Mouse (Mus musculus) urinary bladder, adult 2 months (tissue): ENCODE data around the gene Ppm1n. TPM values are rescaled to one million over a fixed set of nuclear protein-coding genes. Genes with fewer than 3 reads are reported as not detected.

Experiments used
- DNase-seq: peaks from one replicate; pipeline ENCODE4 v3.0.0; 2022; ENCODE audit warnings: low spot score
- polyA plus RNA-seq: library from polyadenylated mRNA; depleted of rRNA; stranded (reverse); fragments of >200 nt; gene quantifications from 2 replicates; pipeline ENCODE4 v1.2.3, GENCODE M21; 2012; rRNA removed

The Ppm1n gene
- polyA plus RNA-seq, result 0.04 and 0.29 TPM in 2 replicates

DNA sequence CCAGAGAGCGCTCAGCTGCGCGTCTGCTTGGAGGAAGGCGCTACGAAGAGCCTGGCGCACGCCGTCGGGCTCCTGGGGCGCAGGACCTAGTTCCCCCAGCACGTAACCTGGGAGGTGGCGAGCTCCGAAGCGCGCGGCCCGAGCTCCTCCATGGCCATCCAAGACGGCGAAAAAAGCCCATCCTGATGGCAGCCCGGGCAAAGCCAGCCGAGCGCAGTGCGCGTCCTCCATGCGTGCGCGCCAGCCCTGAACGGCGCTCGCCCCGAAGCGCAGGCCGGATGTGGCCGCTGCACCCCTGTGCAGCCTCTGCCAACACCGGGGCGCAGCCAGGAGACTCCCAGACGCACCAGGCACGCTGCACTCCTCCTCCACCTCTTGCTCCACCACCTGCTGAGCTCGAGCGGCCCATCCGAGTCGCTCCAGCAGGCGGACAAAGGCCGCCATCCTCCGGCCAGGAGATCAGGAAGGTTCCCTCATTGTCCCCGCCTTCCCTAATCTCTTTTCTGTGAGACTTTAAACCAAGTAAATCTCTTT, at the start of gene Ppm1n:
Gene Ppm1n, minus strand, starts transcription at position 484 of the 534 bp plus-strand sequence.
- DNase-seq, result no peak

DNA sequence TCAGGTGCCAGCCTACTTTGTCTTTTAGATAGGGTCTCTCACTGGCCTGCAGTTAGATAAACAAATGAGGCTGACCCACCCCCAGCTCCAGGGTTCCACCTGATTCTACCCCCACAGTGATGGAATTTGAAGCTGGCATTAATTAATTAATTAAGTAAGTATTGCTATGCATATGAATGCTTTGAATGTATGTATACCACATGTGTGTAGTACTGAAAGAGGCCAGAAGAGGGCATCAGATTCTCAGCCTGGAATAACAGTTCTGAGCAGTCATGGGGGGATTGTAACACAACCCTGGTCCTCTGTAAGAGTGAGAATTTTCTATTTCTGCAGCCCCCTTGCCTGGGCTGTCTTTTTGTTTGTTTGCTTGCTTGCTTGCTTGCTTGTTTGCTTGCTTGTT, 48.6 kb upstream of the Ppm1n start:
- no peak for DNase-seq

DNA sequence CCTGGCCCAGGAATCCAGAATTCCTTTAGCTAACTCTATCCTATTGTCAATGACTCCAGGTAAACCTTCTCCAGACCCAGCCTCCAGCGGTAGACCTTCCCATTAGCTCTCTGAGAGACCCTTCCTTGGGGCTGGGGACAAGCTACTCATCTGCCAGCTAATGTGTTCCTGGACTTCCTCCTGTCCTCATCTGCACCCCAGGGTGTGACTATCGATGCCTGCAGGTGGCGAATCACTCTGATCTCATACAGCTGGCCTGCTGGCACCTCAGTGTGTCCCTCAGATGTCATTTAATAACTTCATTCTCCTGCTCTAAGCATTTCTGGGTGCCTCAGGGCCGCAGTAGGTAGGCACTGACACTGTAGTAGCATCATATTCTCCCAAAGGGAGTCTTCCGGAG, 47.9 kb upstream of the Ppm1n start:
- DNase-seq, result no peak

DNA sequence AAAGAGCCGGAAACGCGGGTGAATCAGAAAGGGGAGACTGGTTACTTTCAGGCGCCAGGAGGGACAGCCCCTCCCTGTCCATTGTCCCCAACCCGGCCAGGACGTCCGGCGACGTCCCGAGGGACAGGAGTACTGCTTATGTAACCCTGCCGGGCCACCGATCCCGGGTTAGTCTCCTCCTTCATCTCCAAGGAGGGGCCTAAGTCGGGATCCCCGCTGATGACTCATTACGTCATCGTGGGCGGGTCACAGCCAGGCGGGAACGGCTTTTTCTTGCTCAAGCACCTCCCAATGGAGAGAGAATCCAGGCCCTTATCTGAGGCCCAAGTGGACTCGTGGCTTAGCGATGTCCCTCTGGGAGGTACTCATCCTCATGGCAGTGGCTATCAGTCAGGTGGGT, 47.3 kb upstream of the Ppm1n start:
- peak; percentile 67 for DNase-seq

DNA sequence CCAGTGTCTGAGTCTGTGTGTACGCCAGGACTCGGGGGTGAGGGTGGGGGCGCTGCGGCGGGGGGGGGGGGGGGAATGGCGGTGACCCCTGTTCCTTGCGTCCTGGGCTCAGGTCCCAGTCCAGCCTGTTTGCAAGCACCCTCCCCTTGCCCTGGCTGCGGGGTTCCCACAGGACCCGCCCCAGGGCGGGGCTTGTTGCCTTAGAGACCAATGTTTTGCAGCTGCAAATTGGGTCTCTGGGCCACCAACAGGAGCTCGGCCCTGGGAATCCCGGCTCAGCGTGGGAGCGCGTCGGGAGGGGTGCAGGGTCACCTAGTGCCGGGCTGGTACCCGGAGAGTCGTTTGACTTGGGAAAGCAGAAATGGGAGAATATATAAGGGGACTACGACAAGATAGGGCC, 46.5 kb upstream of the Ppm1n start:
- DNase-seq, result no peak

DNA sequence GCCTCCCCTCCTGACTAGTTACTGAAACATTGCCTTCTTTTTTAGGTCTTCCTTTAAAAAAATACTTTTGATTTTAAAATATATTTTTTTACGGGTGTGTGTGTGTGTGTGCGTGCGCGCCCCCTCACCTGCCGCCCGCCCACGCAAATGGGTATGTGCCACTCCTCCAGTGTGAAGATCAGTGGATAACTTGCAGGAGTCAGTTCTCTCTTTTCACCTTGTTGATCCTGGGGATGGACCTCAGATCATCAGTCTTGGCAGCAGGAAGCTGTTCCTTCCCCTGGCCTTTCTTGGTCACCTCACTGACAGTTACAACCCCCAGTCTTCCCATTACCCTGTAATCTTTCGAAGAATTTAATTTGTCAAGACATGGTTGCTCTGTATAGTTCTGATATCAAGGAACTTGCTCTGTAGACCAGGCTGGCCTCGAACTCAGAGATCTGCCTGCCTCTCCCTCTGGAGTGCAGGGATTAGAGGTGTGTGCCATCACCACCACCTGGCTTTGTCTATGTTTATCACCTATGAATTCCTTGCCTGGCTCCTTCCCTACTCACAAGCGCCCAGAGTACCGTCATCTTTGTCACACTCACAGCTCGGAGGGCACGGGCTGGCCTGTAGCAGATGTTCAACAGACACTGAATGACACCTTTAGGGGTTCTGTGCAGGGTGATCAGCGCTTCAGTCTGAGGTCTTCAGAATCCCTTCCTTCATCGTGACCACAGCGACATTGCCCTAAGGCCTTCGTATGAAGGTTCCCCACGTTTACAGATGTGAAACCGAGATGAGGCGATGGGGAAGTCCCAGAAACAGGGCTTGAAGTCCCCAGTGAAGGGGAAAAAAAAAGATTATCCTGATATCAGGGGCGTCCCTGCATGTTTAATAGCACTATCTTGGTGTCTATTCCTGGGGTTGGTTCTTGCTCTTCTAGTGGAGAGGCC, 45.7 kb upstream of the Ppm1n start:
- DNase-seq, result no peak

DNA sequence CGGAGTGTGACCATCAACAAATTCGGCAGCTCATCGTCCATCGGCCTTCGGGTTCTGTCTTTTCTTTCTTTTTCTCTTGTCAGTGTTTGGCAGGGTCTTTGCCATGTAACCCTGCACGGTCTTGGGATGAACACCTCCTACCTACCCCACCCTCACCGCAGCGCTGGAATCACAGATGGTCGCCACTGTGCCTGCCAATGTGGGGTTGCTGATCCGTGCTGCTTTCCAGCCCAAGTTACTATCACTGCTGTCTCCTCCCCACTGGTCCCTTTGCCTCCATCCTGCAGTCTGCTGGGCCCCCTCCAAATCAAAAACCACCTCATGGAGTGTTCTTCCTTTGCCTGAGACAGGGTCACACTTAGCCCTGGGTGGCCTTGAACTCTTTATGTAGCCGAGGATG, 44.4 kb upstream of the Ppm1n start:
- no peak for DNase-seq

DNA sequence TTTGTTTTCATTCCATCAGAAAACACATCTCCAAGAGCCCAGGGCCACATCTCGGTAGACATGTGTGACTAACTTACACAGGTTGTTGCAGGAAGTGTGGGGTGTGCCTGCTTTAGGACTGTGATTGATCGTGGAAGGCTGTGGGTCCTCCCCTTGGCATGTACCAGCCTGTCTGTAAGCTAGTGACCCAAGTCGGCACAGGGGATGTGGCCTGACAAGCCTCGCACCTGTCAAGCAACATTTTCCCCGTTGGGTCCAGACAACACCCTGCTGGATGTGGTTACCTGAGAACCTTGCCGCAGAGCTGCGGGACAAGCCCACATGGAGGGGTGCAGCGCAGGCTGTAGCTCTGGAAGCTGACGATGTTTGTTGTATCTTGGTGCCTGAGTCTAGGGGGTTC, 42.6 kb upstream of the Ppm1n start:
- no peak for DNase-seq

DNA sequence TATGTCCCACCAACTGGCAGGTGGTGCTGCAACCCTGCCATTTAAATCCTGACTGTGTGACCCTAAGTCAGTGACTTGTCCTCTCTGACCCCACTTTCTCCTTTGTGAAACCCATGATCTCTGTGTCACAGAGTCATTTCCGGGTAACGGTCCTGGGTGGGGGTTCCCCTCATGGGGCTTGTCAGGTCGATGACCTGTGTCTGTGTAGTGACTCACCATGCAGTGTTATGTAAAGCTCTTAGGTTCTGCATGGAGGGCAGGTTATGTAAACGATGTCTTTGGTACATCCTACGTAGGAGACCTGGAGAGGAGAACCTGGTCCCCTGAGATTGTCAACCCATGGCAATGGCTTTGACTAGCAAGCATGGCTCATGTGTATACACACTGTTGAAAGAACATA, 41.6 kb upstream of the Ppm1n start:
- no peak for DNase-seq

DNA sequence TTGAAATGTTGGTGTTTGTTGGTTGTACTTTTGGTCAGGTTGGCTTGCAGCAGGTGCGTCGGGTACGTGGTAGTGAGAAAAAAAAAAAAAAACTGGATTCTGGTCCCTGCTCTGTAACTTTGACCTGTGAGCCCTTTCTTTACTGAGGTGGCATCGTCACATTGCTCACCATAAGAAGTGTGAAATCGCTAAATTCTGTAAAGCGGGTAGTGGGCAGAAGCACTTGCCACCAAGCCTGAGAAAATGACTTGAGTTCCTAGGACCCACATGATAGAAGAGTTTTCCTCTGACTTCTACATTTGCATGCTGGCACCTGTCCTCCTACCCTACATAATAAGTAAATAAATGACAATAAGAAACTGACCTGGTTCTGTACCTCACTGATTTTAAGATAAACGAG, 40.8 kb upstream of the Ppm1n start:
- no peak for DNase-seq

DNA sequence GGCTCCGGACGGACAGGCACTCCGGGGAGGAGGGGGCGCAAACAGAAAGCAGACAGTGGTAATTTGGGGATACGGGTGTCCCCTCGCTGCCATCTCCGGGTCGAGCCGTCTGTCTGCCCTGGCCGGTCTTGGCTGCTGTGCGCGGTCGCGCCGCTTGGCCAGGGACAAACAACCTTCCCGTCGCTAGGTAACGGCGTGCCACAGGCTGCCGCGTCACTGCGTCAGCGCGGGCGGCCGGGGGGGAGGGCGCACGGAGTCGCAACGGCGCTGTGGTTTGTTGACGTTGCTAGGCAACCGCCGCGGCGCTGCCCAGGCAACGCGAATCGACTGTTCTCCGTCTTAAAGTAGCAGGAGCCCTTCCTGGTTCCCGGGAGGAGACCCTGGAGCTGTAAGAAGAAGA, 40.0 kb upstream of the Ppm1n start:
- DNase-seq, result peak; percentile 84

DNA sequence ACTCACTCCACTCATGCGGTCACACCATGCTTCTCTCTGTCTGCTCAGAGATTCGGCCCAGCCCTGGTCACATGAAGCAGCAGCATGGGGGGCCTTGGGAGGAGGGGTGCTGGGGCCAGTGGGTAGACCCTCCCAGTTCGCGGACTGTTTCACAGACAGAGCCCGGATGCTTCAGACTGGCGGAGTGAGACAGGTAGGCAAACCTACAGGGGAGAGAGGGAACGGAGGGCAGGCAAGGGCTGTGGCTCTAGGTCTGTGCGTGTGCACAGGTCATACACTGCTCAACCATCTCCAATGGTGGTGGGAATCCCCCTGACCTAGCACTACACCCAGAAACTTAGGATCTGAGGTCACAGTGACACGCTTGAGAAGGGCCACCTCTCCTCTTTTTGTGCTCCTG, 39.6 kb upstream of the Ppm1n start:
- no peak for DNase-seq

DNA sequence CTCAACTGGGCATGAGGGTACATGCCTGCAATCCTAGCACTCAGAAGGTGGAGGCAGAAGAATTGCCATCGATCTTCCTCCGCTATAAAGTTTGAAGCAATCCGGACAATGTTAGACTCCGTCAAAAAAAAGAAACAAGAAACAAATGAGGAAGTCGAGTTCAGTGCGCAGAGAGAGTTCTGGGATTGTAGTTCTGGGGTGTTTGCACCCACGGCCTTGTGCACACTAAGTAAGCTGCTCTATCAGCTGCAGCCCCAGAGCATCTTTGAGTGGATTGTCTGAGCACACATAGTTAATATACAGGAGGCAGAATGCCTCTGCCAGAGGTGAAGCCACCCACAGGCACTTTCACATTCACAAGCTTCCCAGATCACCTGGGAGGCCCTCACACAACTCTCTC, 38.8 kb upstream of the Ppm1n start:
- no peak for DNase-seq

DNA sequence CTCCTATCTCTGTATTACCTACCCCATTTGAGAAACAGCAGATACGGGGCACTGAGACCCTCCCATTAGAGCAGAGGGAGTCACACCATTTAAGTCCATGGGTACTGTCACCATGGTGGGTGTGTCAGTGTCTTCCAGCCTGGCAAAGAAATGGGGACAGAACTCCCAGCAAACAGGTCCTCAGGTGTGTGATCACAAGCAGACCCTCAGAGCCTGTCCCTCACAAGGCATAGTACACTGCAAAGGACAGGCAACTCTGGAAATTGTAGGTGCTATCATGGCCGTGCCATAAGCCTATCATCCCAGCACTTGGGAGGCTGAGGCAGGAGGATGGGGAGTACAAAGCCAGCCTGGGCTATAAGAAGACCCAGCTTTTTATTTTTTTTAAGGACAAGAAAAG, 38.3 kb upstream of the Ppm1n start:
- no peak for DNase-seq

DNA sequence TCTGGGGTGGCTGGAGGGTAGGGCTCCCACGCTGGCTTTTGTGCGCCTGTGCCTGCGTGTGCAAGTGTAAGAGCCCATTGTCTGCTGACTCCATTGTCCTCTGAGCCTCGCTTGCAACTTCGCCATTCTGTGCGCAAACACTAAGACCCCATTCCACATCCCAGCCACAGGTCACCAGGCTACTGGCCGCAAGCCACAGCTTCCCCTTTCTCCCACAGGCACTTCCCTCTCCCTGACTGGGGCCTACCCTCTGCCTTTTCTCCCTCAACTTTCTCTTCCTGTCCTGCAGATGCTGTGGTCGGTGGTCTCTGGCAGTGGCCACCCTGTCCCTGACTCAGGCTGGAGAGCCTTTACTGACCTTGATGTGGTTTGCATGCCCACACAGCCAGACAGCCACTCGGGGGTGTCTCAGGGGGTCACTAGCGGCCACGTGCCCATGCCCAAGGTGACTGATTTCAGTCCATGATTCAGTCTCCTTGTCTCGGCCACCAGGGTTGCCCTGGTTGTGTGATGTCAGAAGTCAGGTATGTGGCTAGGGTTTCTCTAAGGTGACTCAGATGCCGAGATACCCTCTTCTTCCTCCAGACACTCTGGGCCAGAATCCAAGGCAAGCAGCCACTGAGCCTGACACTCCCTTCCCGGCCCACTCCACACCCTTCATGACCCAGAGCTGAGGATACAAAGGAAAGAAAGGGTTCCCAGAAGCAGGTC, 36.7 kb upstream of the Ppm1n start:
- no peak for DNase-seq

DNA sequence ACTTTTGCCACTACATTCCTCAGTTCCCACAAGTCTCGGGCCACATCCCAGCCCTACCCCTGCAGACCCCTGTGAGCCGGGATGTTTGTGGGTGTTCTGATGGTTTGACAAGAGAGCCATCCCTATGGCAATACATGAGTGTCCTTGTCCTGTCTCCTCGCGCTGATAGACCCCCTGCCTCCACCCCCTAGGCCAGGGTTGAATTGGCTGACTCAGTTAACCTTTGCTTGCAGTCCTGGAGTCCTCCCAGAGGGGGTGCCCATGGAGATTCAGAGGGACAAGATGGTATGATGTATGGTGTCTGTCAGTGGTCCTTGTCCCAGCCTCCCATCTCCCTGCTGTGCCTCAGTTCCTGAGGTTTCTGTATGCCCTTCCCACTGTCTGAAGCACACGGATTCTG, 34.2 kb upstream of the Ppm1n start:
- DNase-seq, result no peak

DNA sequence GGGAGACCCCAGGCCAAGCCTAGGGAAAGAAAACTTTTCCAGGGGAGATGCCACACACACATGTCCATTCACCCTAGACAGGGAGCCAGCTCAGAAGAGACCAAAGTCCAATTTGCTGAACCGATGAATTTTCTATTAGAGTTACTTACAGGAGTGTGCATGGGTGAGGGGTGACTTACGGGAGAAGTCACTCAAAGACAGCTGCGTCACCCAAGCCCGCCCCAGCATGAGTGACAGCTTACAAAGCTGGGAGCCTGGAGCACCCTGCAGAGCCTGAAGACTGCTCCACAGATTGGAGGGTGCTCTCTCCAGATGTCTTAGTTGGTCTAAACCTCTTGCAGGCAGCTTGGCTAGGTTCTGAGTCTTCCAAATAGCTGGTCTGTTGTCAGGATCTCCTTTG, 32.1 kb upstream of the Ppm1n start:
- DNase-seq, result no peak

DNA sequence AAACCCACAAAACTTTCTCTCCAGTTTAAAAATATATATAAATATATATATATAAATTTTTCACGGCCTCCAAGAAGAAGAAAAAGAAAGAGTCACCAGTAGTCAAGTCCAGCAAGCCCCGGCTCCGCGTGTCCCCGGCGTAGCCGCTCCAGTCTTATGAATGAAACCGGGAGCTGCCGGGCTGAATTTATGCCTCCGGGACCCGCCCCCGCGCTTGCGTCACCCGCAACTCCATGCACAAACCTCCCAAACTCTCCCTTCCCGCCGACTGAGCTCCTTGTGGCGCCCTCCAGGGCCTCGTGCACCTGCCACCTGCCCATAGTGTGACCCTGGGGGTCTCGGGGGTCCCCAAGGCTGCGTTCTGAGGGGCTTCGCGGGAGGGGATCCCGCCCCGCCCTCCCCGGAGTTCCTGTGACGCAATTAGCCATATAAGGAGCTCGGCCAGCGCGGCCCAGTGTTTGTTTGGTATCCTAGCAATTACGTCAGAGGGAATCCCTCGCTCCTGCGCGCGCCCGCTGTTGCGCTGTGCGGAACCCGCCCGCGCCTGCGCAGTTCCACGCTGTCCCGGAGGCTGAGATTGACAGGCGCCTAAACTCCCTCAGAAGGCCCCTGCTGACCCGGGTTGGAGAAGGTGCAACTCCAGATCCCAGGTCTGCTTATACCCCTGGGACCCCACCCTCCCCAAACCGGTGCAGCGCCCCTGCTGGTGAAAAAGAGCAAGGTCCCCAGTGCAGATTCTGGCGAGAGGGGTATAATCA, 30.2 kb upstream of the Ppm1n start, which contains the start of gene Fosb:
Gene Fosb, minus strand, starts transcription at position 168 of the 758 bp plus-strand sequence.
- peak; percentile 87 for DNase-seq

DNA sequence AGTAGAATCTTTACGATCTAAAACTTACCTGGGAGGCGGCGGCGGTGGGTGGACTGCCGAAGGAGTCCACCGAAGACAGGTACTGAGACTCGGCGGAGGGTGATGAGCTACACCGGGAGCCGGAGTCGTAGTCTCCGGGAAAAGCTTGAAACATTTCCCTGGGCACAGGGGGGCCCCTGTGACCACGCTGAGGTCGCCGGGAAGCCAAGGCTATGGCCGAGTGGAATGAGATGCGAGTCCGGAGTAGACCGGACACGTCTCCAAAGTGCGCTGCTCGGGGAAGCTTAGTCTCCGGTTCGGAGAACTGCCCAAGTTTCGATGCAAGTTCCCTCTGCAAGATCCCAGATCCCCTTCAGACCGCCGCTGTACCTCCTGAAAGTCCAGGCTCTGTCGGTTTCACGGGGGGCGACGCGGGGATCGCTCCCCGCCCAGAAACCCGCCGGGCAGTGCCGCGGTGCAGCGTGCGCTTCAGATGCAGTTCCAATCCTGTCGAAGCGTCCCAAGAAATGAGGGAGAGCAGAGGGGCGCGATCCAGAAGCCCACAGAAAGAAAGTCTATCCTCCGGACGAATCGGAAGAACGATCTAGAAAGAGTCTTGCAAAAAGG, 29.5 kb upstream of the Ppm1n start:
- DNase-seq, result no peak

DNA sequence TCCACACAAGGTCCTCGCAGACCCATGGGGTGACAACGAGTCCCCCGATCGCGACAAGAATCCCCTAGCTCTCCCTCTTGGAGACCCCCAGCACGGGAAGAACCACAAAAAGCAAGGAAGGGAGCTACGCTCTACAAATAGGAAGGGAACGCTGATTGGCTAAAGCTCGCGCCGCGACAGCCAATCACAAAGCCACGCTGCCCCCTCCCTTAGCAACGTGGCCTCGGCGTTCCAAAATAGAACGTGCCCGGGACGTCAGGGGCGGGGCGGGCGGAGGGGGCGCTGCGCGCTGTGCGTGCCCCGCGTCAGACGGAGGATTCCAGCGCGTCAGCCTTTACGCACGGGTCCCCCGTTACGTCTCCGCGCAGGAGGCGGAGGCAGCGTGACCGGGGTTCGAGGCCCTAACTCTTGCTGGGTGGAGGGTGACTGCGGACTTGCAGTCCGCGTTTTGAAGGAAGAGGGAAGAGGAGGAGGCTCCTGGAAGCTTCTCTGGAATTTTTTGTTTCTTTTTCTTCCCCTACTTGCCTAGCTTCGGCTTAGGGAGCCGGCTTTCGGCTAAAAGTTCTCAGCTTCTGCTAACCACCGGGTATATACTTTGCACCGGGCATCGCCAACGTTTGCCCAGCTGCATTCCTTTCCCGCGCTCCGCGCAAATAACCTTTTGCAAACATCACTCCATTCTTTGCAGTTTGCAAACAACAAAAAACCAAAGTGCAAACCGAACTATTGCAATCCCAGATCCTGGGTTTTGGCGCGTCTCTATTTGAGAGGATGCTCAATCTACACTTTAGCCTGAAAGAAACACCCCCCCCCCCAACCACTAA, 28.8 kb upstream of the Ppm1n start:
- DNase-seq, result peak; percentile 86
